Mouse (Mus musculus): ENCODE measurements at regions not wholly inside any gene's neighbourhood (a gene's known extent, or its start where the extent isn't known, plus 50 kb on each side); places are given as distances from the start of the nearest gene placed in this dataset.

DNA sequence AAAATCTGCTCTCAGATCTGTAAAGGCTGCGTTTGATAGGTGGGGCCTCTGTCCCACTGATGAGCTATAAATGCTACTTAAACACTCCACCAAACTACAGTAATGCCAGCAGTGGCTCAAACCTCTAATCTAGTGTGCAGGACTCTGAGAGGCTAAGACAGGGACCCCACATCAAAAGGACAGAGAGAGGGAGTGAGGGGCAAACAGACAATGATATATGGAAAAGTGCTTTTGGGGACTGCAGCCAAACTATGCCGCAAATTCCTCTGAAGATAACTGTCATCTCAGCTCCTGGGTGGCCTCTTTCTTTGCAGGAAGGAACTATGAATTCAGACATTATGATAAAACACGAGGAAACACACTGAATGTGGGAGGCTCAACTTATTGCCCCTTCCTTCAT, 138.9 kb upstream of the Ddit4l start:
- DNase-seq: no peak

- no peak for DNase-seq
Observed at GRCm38 (mm10) chr3:137482971-137483370, 138.4 kb upstream of the Ddit4l start.

GRCm38 (mm10) chr3:137489592-137489991, 131.8 kb upstream of the Ddit4l start:
- no peak for DNase-seq

GRCm38 (mm10) chr3:137491508-137492019, 129.8 kb upstream of the Ddit4l start:
- no peak for DNase-seq

GRCm38 (mm10) chr3:137498343-137498742, 123.1 kb upstream of the Ddit4l start:
- no peak for DNase-seq

DNA sequence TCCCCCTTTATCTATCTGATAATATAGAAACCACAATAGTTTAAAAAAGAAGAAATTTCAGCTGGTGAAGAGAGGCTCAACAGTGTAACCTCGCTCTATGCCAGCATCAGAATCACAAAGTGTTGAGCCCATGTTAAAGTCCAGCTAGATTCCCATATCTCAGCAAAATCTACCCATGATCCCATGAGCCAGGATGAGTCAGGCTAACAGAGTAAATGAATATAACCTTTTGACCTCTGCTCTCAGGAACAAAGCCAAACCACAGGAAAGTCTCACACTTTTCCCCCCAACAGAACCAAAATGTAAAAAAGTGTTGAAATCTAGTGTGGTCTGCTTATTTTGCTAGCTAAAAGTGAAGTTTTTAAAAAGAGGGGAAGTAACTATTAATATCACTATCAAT, 110.1 kb upstream of the Ddit4l start:
- DNase-seq: no peak

DNA sequence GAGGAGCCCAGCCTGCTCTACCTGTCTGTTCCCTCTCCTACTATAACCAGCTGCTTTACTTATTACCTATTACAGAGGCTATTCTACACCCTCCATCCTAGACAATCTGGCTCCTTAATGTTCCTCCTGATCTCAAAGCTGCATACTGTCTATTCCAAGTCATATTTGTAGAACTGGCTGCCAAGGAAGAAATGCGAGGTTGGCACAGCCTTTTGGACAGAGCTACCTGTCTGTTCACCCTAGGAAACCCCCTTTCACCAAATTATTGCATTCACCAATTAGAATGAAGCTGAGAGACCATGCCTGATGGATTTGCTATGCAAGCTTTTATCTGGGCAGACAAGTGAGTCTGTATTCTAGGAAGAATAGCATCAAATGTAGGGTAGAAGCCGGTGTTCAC, 109.0 kb upstream of the Ddit4l start:
- peak; percentile 5 for DNase-seq

- peak; percentile 53 for DNase-seq
Observed at GRCm38 (mm10) chr3:137513026-137513425, 108.4 kb upstream of the Ddit4l start.

DNA sequence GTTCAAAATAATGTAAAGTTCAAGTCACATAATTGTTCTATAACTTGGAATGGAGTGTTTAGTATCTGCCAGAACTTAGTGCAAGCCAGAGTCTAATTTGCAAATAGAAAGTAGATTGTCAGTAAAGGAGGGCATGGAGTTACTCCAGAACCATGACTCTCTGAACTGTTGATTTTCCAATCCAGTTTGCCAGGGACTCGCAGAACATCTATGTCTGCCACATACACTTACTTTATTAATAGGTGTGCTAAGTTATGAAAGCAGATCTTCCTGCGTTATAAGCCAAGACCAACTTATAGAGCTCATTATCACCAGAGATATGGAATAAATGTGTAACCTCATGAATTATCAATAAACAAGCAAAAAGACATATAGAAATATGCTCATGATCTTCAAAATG, 107.2 kb upstream of the Ddit4l start:
- DNase-seq: no peak

DNA sequence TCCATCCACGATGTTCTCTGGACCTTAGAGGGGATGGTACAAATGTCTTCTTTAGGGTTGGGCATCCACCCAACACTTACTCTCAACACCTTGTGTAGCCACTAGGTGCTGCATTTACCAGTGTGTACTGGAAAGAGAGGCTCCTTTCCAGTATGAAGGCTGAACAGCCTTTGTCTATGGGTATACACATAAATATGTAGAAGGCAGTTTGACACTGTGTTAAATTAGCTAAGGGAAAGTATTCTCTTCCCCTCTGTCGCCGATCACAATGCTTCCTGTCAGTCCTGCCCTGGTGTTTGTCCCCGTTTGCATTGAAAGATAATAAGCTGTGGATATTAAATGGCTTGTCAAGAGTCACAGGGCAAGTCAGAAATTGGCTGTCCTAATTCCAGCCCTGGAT, 104.0 kb upstream of the Ddit4l start:
- DNase-seq: no peak

DNA sequence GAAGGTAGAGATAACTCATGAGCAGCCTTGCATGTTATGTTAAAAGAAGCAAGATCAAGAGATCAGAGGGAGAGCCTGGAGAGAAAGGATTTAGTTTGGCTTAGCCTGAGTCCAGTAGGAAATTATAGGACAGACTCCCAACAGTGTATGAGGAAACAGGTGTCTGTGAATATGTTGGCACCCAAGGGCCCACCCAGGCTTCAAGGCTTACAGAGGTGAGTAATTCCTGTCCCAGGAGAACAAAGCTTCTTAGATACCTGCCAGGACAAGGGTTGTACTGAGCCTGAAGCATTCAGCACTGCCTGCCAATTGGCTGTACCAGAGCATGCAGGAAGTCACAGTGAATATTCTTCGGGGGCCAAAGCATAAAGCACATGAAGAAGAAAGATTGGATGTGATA, 101.2 kb upstream of the Ddit4l start:
- DNase-seq: no peak

DNA sequence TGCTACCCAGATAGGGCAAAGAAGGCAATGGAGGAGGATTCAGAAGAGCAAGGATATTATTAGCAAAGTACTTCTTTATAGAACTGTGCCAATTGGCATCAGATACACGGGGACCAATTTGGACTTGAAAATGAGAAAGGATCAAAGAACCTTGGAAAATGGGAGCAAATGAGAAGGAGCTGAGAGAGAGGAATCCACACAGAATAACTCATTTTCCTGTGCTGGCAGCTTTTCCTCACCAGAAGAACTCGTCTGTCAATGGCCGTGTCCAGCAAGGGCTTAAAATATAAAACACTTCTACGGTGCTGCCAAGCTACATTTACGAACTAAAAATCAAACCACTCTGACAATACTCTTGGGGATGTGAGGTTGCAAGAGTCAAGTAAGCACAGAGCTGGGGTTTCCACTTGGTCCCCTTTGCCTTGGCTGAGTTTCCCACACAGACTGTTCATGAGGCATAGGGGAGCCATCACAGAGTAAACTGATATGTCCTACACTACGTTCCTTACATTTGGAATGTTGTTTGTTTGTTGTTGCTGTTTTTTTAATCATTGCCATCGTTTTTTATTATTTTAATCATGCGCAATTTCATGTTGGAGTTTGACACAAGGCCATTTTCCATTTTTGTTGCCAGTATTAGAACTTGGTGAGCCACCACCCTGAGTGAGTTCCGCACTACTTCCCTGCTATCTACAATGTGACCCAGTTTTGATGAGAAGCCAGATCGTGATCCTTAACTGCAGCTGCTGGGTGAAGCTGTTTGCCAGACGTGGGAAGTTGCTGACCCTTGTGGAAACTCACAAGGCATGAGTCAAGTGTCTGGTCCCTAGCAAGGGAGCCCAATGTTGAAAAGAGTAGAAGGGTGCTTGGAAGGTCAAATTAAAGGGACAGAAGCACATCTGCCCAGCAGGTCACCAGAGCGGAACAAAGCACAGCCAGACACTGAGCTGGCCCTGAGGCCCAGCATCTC, 95.5 kb upstream of the Ddit4l start:
- no peak for DNase-seq

DNA sequence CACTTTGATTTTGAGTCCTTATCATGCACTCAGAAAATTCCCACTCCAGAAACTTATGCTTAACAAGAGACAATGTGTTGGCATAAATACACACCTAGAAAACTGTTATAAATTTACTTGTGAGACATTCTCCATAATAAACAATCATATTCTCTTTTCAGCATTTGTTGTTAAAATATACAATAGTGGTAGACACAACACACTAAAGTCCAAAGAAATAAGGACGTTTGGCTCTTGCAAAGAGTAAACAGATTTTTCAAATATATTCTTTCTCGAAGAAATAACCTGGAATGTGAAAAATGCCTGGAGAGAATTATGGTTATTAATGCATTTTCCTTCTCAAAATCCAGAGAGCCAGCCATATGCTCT, 91.8 kb upstream of the Ddit4l start:
- DNase-seq: no peak

- DNase-seq: no peak
Observed at GRCm38 (mm10) chr3:137529961-137530609, 91.3 kb upstream of the Ddit4l start.

DNA sequence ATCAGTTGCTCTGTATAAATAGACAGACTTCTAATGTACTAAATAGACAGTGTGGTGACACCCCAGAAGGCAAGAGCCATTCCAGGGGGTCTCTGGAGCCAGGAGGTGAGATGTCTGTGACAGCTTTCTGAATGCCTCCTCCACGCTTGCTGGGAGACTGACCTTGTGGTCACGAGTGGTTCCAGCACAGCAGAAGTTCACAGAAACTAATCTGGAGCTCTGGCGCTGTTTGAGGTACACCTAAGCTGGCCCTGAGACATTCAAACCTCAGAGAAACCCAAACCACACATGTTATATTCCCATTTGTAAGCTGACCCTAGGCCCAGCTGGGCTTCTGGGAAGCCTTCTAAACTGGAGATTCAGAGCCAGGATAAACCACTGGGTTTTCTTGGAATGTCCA, 79.7 kb upstream of the Ddit4l start:
- DNase-seq: no peak

DNA sequence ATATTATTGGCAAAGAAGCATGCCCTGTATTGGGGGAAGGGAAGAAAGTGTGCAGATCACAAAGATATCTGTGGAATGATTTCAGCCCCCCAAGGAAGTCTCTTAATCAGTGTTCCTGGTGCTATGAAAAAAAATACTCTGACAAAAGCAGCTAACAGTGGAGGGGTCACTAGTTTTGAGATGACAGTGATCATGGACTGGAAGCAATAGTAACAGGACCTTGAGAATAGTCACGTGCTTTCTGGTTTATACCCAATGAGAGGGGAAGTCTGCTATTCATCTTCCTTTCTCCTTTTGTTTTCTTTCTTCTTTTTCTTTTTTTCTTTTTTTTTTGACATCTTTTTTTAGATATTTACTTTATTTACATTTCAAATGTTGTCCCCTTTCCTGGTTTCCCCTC, 79.1 kb upstream of the Ddit4l start:
- no peak for DNase-seq

- peak; percentile 44 for DNase-seq
Observed at GRCm38 (mm10) chr3:137547414-137547877, 74.0 kb upstream of the Ddit4l start.

GRCm38 (mm10) chr3:137547938-137548337, 73.5 kb upstream of the Ddit4l start:
- DNase-seq: no peak

DNA sequence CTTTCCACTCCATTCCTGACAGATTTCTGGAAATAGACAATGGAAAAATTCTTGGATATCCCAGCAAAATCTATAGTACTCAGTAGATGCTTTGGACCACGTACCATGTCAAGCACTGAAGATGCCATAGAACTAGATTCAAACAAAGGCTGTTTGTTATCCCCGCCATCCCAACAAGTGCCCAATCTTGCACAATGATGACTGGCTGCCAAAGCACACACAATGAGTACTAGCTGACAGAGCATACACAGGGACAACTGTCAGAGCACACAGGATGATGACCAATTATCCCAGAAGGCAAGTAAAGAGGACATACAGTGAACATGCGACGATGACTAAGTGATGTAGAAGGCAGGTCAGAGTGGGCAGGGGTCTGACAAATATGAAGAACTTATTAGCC, 70.7 kb upstream of the Ddit4l start:
- DNase-seq: no peak

DNA sequence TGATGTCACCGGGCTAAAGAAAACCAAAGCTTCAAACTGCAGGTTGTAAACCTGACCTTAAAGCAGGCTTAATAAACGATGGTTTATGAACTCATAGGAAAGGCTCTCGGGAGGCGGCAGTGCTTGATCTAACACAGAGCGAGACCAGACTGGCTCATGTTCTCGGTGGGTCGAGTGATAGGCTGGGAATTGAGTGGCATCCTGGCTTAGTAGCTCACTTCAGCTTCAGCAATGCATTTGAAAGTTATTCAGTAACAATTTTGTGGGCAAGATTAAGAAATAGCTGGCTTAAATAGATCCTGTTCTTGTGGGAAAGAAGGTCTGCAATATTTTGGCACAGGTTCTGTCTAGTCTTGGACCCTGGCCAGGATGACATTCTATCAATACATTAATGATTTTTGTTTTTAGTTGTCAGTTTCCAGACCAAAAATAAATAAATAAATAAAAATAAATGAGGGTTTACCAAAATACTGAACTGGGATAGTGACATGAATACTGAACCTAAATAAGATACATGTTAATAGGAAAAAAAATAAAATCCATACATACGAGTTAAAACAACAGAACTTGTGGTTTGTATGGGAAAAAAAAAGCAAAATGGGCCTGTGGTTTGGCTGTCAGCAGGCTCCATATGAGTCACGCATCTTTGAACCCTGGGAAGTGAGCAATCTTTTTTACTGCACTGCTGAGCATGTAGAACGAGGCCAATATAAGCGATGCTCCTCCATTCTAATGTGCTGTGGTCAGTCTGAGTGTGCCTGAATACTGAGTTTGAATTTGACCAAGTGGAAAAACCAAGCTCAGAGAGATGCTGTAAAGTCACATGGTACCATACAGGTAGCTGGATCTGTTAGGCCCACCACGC, 68.7 kb upstream of the Ddit4l start:
- no peak for DNase-seq

- DNase-seq: peak; percentile 59
Observed at GRCm38 (mm10) chr3:137560851-137561449, 60.5 kb upstream of the Ddit4l start.

- DNase-seq: no peak
Observed at GRCm38 (mm10) chr3:137561986-137562385, 59.4 kb upstream of the Ddit4l start.

Measured in cerebellum, adult 11 months (tissue).